Mouse (Mus musculus): ENCODE measurements around the gene Cldnd1. TPM values are rescaled to one million over a fixed set of nuclear protein-coding genes. Genes with fewer than 3 reads are reported as not detected.

Gene Cldnd1
- polyA plus RNA-seq, 1 experiment, result 112 TPM

GRCm38 (mm10) chr16:58728176-58728671 is 514 bp downstream of the Cldnd1 start:
- peaks cover 3% of the 10 kb centered on the region; the same call in 1 of the 2 replicates for H3K4me1 ChIP-seq (ENCODE audit: control insufficient read depth, insufficient read depth, low read length)
- H3K4me3 ChIP-seq (ENCODE audit: insufficient read depth, low read length), result peak overlapping the region; percentile 91
- H3K27ac ChIP-seq (ENCODE audit: insufficient read depth, low read length), result peak overlapping the region; percentile 80
- TF ChIP-seq CTCF (IDR thresholded peaks at IDR 0.05; ENCODE audit: borderline replicate concordance, insufficient read depth, low read length), result no peak
- no peak for TF ChIP-seq POLR2A (IDR thresholded peaks at IDR 0.05; ENCODE audit: low read depth, low read length)

GRCm38 (mm10) chr16:58738205-58738604 is 10.5 kb downstream of the Cldnd1 start:
- Histone ChIP-seq H3K4me3 (ENCODE audit: insufficient read depth, low read length) (no peak overlapping the region), H3K27ac (ENCODE audit: insufficient read depth, low read length) (no peak overlapping the region), H3K4me1 (ENCODE audit: control insufficient read depth, insufficient read depth, low read length) (no peaks in the 10 kb centered on the region)
- TF ChIP-seq CTCF (IDR thresholded peaks at IDR 0.05; ENCODE audit: borderline replicate concordance, insufficient read depth, low read length) (no peak), POLR2A (IDR thresholded peaks at IDR 0.05; ENCODE audit: low read depth, low read length) (no peak)

- TF ChIP-seq CTCF (IDR thresholded peaks at IDR 0.05; ENCODE audit: borderline replicate concordance, insufficient read depth, low read length) (no peak), POLR2A (IDR thresholded peaks at IDR 0.05; ENCODE audit: low read depth, low read length) (no peak)
- no peaks in the 10 kb centered on the region for H3K4me1 ChIP-seq (ENCODE audit: control insufficient read depth, insufficient read depth, low read length)
- H3K27ac ChIP-seq (ENCODE audit: insufficient read depth, low read length), result no peak overlapping the region
- H3K4me3 ChIP-seq (ENCODE audit: insufficient read depth, low read length), result no peak overlapping the region
Observed at GRCm38 (mm10) chr16:58738800-58739199, 11.1 kb downstream of the Cldnd1 start.

GRCm38 (mm10) chr16:58740751-58741150 is 13.0 kb downstream of the Cldnd1 start:
- Histone ChIP-seq H3K27ac (ENCODE audit: insufficient read depth, low read length) (no peak overlapping the region), H3K4me1 (ENCODE audit: control insufficient read depth, insufficient read depth, low read length) (no peaks in the 10 kb centered on the region), H3K4me3 (ENCODE audit: insufficient read depth, low read length) (no peak overlapping the region)
- TF ChIP-seq CTCF (IDR thresholded peaks at IDR 0.05; ENCODE audit: borderline replicate concordance, insufficient read depth, low read length) (no peak), POLR2A (IDR thresholded peaks at IDR 0.05; ENCODE audit: low read depth, low read length) (no peak)

GRCm38 (mm10) chr16:58746715-58747114 is 19.0 kb downstream of the Cldnd1 start:
- TF ChIP-seq CTCF (IDR thresholded peaks at IDR 0.05; ENCODE audit: borderline replicate concordance, insufficient read depth, low read length) (no peak), POLR2A (IDR thresholded peaks at IDR 0.05; ENCODE audit: low read depth, low read length) (no peak)
- Histone ChIP-seq H3K4me1 (ENCODE audit: control insufficient read depth, insufficient read depth, low read length) (no peaks in the 10 kb centered on the region), H3K27ac (ENCODE audit: insufficient read depth, low read length) (no peak overlapping the region), H3K4me3 (ENCODE audit: insufficient read depth, low read length) (no peak overlapping the region)

GRCm38 (mm10) chr16:58751314-58751713 is 23.6 kb downstream of the Cldnd1 start:
- no peak overlapping the region for H3K27ac ChIP-seq (ENCODE audit: insufficient read depth, low read length)
- TF ChIP-seq CTCF (IDR thresholded peaks at IDR 0.05; ENCODE audit: borderline replicate concordance, insufficient read depth, low read length), result no peak
- TF ChIP-seq POLR2A (IDR thresholded peaks at IDR 0.05; ENCODE audit: low read depth, low read length), result no peak
- no peaks in the 10 kb centered on the region for H3K4me1 ChIP-seq (ENCODE audit: control insufficient read depth, insufficient read depth, low read length)
- H3K4me3 ChIP-seq (ENCODE audit: insufficient read depth, low read length), result no peak overlapping the region

GRCm38 (mm10) chr16:58756191-58756590 is 28.5 kb downstream of the Cldnd1 start:
- no peak overlapping the region for H3K27ac ChIP-seq (ENCODE audit: insufficient read depth, low read length)
- no peak for TF ChIP-seq CTCF (IDR thresholded peaks at IDR 0.05; ENCODE audit: borderline replicate concordance, insufficient read depth, low read length)
- no peak for TF ChIP-seq POLR2A (IDR thresholded peaks at IDR 0.05; ENCODE audit: low read depth, low read length)
- no peaks in the 10 kb centered on the region for H3K4me1 ChIP-seq (ENCODE audit: control insufficient read depth, insufficient read depth, low read length)
- H3K4me3 ChIP-seq (ENCODE audit: insufficient read depth, low read length), result no peak overlapping the region

- TF ChIP-seq POLR2A (IDR thresholded peaks at IDR 0.05; ENCODE audit: low read depth, low read length) (no peak), CTCF (IDR thresholded peaks at IDR 0.05; ENCODE audit: borderline replicate concordance, insufficient read depth, low read length) (no peak)
- H3K4me1 ChIP-seq (ENCODE audit: control insufficient read depth, insufficient read depth, low read length), result no peaks in the 10 kb centered on the region
- H3K4me3 ChIP-seq (ENCODE audit: insufficient read depth, low read length), result no peak within 1 kb of the TSS
- H3K27ac ChIP-seq (ENCODE audit: insufficient read depth, low read length), result no peak within 1 kb of the TSS
Observed at GRCm38 (mm10) chr16:58763076-58763475, 35.4 kb downstream of the Cldnd1 start, which contains the start of gene Olfr172. TSS of gene Olfr172 (minus strand) at chr16:58763176.

Other genes with a start within 250 kb of the Cldnd1 start
- gene St3gal6, start 203.7 kb upstream of the Cldnd1 start, polyA plus RNA-seq (2011; ENCODE audit: insufficient read length, low read depth, missing spikeins), result 8.0 and 11.2 TPM in 2 replicates
- gene Gm813, start 110.9 kb upstream of the Cldnd1 start, polyA plus RNA-seq (2011; ENCODE audit: insufficient read length, low read depth, missing spikeins), result not detected in 2 replicates
- gene E330017A01Rik, start 89.2 kb upstream of the Cldnd1 start, polyA plus RNA-seq (2011; ENCODE audit: insufficient read length, low read depth, missing spikeins), result not detected in 2 replicates
- gene Cpox, start 57.6 kb upstream of the Cldnd1 start, polyA plus RNA-seq (2011; ENCODE audit: insufficient read length, low read depth, missing spikeins), result 30.4 and 33.2 TPM in 2 replicates
- not detected in 2 replicates for gene Gpr15, start 8.8 kb upstream of the Cldnd1 start, polyA plus RNA-seq (2011; ENCODE audit: insufficient read length, low read depth, missing spikeins)
- not detected in 2 replicates for gene Olfr172, start 35.3 kb downstream of the Cldnd1 start, polyA plus RNA-seq (2011; ENCODE audit: insufficient read length, low read depth, missing spikeins)
- gene Olfr173, start 72.4 kb downstream of the Cldnd1 start, polyA plus RNA-seq (2011; ENCODE audit: insufficient read length, low read depth, missing spikeins), result not detected in 2 replicates
- gene Olfr175-ps1, start 98.9 kb downstream of the Cldnd1 start, polyA plus RNA-seq (2011; ENCODE audit: insufficient read length, low read depth, missing spikeins), result not detected in 2 replicates
- gene Olfr177, start 146.9 kb downstream of the Cldnd1 start, polyA plus RNA-seq (2011; ENCODE audit: insufficient read length, low read depth, missing spikeins), result not detected in 2 replicates
- gene Olfr178, start 164.2 kb downstream of the Cldnd1 start, polyA plus RNA-seq (2011; ENCODE audit: insufficient read length, low read depth, missing spikeins), result not detected in 2 replicates
- not detected in 2 replicates for gene Olfr181, start 200.8 kb downstream of the Cldnd1 start, polyA plus RNA-seq (2011; ENCODE audit: insufficient read length, low read depth, missing spikeins)
- gene Olfr180, start 201.5 kb downstream of the Cldnd1 start, polyA plus RNA-seq (2011; ENCODE audit: insufficient read length, low read depth, missing spikeins), result not detected in 2 replicates